Mouse (Mus musculus): Measurements from ENCODE around the gene Nop16.
A peak's percentile ranks its signal among the peaks of the same experiment; 100 is the strongest.

The Nop16 gene

DNA sequence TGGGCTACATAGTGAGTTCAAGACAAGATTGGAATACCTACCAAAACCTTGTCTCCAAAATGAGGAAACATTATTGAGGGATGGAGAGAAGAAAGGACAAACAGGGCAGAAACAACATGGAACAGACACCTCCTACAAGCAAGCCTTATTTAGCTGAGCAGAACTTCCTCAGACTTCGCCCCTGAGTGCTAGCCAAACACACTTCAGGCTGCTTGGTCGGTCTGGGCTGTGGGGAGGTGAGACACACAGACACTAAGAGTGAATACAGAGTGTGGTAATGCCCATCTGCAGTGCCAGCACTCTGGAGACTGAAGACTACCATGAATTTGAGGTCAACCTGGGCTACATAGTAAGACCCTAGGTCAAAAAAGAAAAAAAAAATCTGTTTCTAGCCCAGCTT lies 30.2 kb downstream of the Nop16 start:
- DNase-seq, result peak; percentile 27

DNA sequence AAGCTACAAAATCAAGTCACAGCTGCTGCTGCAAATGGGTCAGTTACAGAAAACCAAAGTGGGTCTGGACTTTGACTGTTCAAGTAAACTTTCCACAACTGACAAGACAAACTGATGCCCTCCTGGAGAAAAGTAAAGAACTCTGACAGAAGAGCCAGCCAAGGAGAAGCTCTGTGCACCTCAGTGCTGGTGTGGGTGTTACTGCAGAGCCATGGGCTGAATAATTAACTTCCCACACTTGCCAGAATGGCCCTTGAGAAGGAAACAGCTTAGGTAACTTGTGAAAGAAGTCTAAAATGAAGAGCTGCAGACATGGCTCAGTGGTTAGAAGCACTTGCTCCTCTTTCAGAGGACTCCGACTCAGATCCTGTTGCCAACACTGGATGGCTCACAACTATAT lies 32.2 kb downstream of the Nop16 start:
- DNase-seq, result peak; percentile 38

DNA sequence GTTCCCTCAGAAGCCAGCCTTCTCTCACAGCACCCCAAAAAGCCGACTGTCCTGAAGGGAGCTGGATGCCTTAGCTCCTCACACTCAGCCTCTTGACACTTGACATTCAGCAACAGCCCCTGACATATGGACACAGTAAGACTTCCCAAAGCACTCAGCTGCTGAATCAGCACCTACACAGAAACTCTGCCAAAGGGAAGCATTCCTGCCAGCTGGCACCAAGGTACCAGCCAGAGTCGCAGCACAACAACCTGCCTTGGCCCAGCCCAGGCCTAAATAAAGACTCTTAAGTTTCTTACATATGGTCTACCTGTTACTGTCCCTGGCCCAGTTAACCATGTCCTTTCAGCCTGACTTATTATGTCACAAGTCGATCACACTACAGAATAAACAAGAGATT lies 33.1 kb downstream of the Nop16 start:
- peak; percentile 97 for DNase-seq

DNA sequence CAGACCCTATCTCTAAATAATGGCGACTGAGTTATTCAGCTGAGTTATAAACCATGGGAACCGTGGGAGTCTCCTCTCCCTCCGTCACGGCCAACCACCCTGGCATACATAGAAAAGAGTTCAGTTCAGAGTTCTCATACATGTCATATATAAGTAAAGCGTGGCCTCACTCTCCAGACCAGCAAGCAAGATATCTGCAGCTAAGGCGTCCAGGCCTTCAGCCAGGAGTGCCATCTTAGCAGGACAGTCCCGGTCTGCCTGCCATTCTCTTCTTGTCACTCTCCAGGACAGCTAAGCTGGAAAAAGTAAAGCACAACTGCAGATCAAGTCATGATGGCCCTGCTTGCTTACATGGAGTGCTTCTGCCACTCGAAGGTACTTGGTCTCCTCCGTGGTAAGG lies 33.7 kb downstream of the Nop16 start:
- DNase-seq, result no peak

DNA sequence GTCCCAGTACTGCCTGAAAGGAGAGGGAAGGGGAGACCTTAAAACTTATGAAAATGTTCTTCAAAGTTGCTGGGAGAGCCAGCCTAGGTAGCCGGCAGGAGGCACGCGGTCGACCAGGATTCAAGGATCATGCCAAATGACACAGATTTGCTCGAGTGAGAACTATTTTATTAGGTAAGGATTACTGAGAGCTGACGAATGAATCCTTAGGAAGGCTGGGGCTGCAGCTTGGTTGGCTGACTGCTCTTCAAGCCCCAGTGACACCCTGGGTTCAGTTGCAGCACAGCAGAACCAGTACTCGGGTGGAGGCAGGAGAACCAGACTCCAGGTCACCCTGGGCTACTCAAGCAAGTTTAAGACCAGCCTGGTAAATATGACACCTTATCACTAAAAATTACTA lies 41.9 kb downstream of the Nop16 start:
- no peak for DNase-seq
